Mouse (Mus musculus) C3H10T1/2 (cell line): Measurements from ENCODE around the gene Tsga13. TPM values are rescaled to one million over a fixed set of nuclear protein-coding genes. Genes with fewer than 3 reads are reported as not detected.

Experiments
- polyA plus RNA-seq, 2 experiments: library from polyadenylated mRNA; unstranded; fragments of >200 nt; fragmentation: generic; extraction: Trizol; gene quantifications; one replicate each; pipeline ENCODE4 v1.2.1; 2012; ENCODE audit warnings: missing spikeins in 2 of 2

The Tsga13 gene
- polyA plus RNA-seq, result not detected

GRCm38 (mm10) chr6:30915473-30915872 is at the start of gene Tsga13:
Gene Tsga13 (minus strand): TSS chr6:30915573.

GRCm38 (mm10) chr6:30958736-30959540 is 43.6 kb upstream of the Tsga13 start, which contains the start of gene Klf14:
Gene Klf14 (minus strand): TSS chr6:30959078.

GRCm38 (mm10) chr6:30896195-30896985 is 19.0 kb downstream of the Tsga13 start, which contains the start of gene Copg2:
Gene Copg2 (minus strand): TSS chr6:30896794.

Other genes with a start within 250 kb of the Tsga13 start
- 1 to 10 TPM; 1.2 to 5.7 TPM for gene Cep41, start 221.8 kb downstream of the Tsga13 start, polyA plus RNA-seq
- under 1 TPM in 1 of 2 experiments, not detected in 1; 0.07 TPM for gene Mest, start 192.0 kb downstream of the Tsga13 start, polyA plus RNA-seq
- gene Copg2, start 18.8 kb downstream of the Tsga13 start, polyA plus RNA-seq, result 10 to 100 TPM in 1 of 2 experiments, 1 to 10 TPM in 1; 2.4 to 19.5 TPM
- not detected for gene Klf14, start 43.5 kb upstream of the Tsga13 start, polyA plus RNA-seq